Mouse (Mus musculus) heart, embryonic 14.5 days (tissue): Measurements from ENCODE around the gene Vkorc1. TPM values are rescaled to one million over a fixed set of nuclear protein-coding genes. Genes with fewer than 3 reads are reported as not detected.

Source experiments
- ATAC-seq: fragments of 200-750 bp; cut with Nextera tagmentation; 2 replicates; pipeline ENCODE4 v1.8.0; 2017; ENCODE audit warnings: low read depth, moderate TSS enrichment; ENCODE audit not compliant: insufficient number of reproducible peaks, insufficient read depth, low FRiP score
- H3K27ac ChIP-seq, 2 experiments: fragments of 200-500 bp in 1 of 2; fragments of 300-500 bp in 1 of 2; sonication (generic) in 1 of 2; replicated peaks in 1 of 2; 2 replicates each; pipeline ENCODE4 v1.5.1; 2012 to 2014; ENCODE audit warnings: low read depth in 2 of 2, low read length in 2 of 2, control low read depth in 1 of 2, mild to moderate bottlenecking in 1 of 2, mixed read lengths in 1 of 2; ENCODE audit not compliant: control insufficient read depth in 1 of 2, insufficient read depth in 1 of 2
- H3K27me3 ChIP-seq: fragments of 300-500 bp; sonication (generic); 2 replicates; pipeline ENCODE4 v1.6.1; 2014; ENCODE audit warnings: mild to moderate bottlenecking, low read length, control low read depth; ENCODE audit not compliant: control insufficient read depth, insufficient read depth
- H3K36me3 ChIP-seq: fragments of 300-500 bp; sonication (generic); 2 replicates; pipeline ENCODE4 v1.6.1; 2014; ENCODE audit warnings: mild to moderate bottlenecking, control low read depth, low read length, mixed read lengths; ENCODE audit not compliant: control insufficient read depth, insufficient read depth
- H3K4me1 ChIP-seq, 2 experiments: fragments of 200-500 bp in 1 of 2; fragments of 300-500 bp in 1 of 2; sonication (generic) in 1 of 2; 2 replicates each; pipeline ENCODE4 v1.6.1; 2012 to 2014; ENCODE audit warnings: low read length in 2 of 2, control low read depth in 1 of 2, mixed read lengths in 1 of 2; ENCODE audit not compliant: control insufficient read depth in 2 of 2, insufficient read depth in 2 of 2
- H3K4me2 ChIP-seq: fragments of 300-500 bp; sonication (generic); 2 replicates; pipeline ENCODE4 v1.6.1; 2014; ENCODE audit warnings: mild to moderate bottlenecking, low read length
- H3K4me3 ChIP-seq, 2 experiments: fragments of 200-500 bp in 1 of 2; fragments of 300-500 bp in 1 of 2; sonication (generic) in 1 of 2; 2 replicates each; pipeline ENCODE4 v1.5.1; 2012 to 2014; ENCODE audit warnings: low read length in 2 of 2, mild to moderate bottlenecking in 2 of 2, control low read depth in 1 of 2, low read depth in 1 of 2, moderate library complexity in 1 of 2; ENCODE audit not compliant: control insufficient read depth in 1 of 2, insufficient read depth in 1 of 2
- H3K9ac ChIP-seq: fragments of 300-500 bp; sonication (generic); 2 replicates; pipeline ENCODE4 v1.6.1; 2014; ENCODE audit warnings: mild to moderate bottlenecking, low read length
- H3K9me3 ChIP-seq: fragments of 300-500 bp; sonication (generic); 2 replicates; pipeline ENCODE4 v1.6.1; 2016; ENCODE audit warnings: low read length, control low read depth; ENCODE audit not compliant: control insufficient read depth
- WGBS: fragments of 180-500 bp; shearing (Covaris S2); extraction: QIAGEN DNeasy Blood & Tissue Kit; methylation state at CpG from one replicate; pipeline ENCODE4 v1.1.7; 2014; 5-methylcytosine and 5-hydroxymethylcytosine counted together
- polyA plus RNA-seq: library from polyadenylated mRNA; unstranded; fragments of >200 nt; fragmentation: Nextera tagmentation; extraction: Ambion mirVana; gene quantifications from 2 replicates; pipeline ENCODE4 v1.2.1, GENCODE M21; 2014

Vkorc1 gene
- polyA plus RNA-seq, 1 experiment from 2014 or later, result 142 TPM

GRCm38 (mm10) chr7:127932273-127933031, 37.0 kb upstream of the Vkorc1 start:
- no peak for ATAC-seq
- WGBS, result 31% methylated on average over 13 of the region's 13 CpGs
- peaks cover 19% of the 10 kb centered on the region for H3K27me3 ChIP-seq
- H3K27ac ChIP-seq, result no peak overlapping the region
- H3K9ac ChIP-seq, result no peak overlapping the region
- no peaks in the 10 kb centered on the region for H3K36me3 ChIP-seq
- H3K4me1 ChIP-seq, result peaks cover 20 to 26% of the 10 kb centered on the region in 2 experiments
- no peak overlapping the region for H3K4me3 ChIP-seq
- no peak overlapping the region for H3K4me2 ChIP-seq
- no peaks in the 10 kb centered on the region for H3K9me3 ChIP-seq

GRCm38 (mm10) chr7:127931351-127932135, 36.1 kb upstream of the Vkorc1 start:
- Histone ChIP-seq H3K9ac (0 out of 2 replicates have a peak overlapping the region, but pooled peaks have one; percentile 30), H3K4me1 (peaks cover 20 to 26% of the 10 kb centered on the region in 2 experiments), H3K9me3 (no peaks in the 10 kb centered on the region), H3K4me3 (no peak overlapping the region), H3K27me3 (peaks cover 19% of the 10 kb centered on the region), H3K36me3 (peaks cover 2% of the 10 kb centered on the region; the same call in 1 of the 2 replicates), H3K4me2 (peak overlapping the region; percentile 31; the same call in 1 of the 2 replicates), H3K27ac (no peak overlapping the region)
- 35% methylated on average over 13 of the region's 13 CpGs for WGBS
- ATAC-seq, result no peak

- Histone ChIP-seq H3K9ac (no peak overlapping the region), H3K4me1 (peaks cover 14 to 26% of the 10 kb centered on the region in 2 experiments), H3K9me3 (no peaks in the 10 kb centered on the region), H3K36me3 (peaks cover 11% of the 10 kb centered on the region), H3K4me3 (no peak overlapping the region), H3K27me3 (peaks cover 19% of the 10 kb centered on the region), H3K27ac (no peak overlapping the region), H3K4me2 (no peak overlapping the region)
- ATAC-seq, result no peak
- WGBS, result 87% methylated on average over 5 of the region's 5 CpGs
Observed at GRCm38 (mm10) chr7:127930636-127931035, 35.2 kb upstream of the Vkorc1 start.

- peaks cover 19% of the 10 kb centered on the region for H3K27me3 ChIP-seq
- 19% methylated on average over 6 of the region's 6 CpGs for WGBS
- no peak within 1 kb of the TSS for H3K27ac ChIP-seq
- peak within 1 kb of the TSS; percentile 62 for H3K4me2 ChIP-seq
- no peaks in the 10 kb centered on the region for H3K9me3 ChIP-seq
- peaks cover 14 to 25% of the 10 kb centered on the region in 2 experiments for H3K4me1 ChIP-seq
- peaks cover 18% of the 10 kb centered on the region for H3K36me3 ChIP-seq
- H3K9ac ChIP-seq, result peak within 1 kb of the TSS; percentile 66
- peak within 1 kb of the TSS; percentile 27 to 28 for H3K4me3 ChIP-seq
- ATAC-seq, result no peak
Observed at GRCm38 (mm10) chr7:127929923-127930322, 34.5 kb upstream of the Vkorc1 start, which contains the start of gene Prss8. Gene Prss8 (minus strand): TSS chr7:127930104.

GRCm38 (mm10) chr7:127928596-127928995, 33.2 kb upstream of the Vkorc1 start:
- Histone ChIP-seq H3K27ac (no peak overlapping the region), H3K4me2 (0 out of 2 replicates have a peak overlapping the region, but pooled peaks have one; percentile 62)

GRCm38 (mm10) chr7:127927726-127928125, 32.3 kb upstream of the Vkorc1 start:
- Histone ChIP-seq H3K9ac (no peak overlapping the region), H3K4me1 (peaks cover 13 to 21% of the 10 kb centered on the region in 2 experiments), H3K27me3 (peaks cover 19% of the 10 kb centered on the region), H3K4me3 (no peak overlapping the region), H3K36me3 (peaks cover 40% of the 10 kb centered on the region), H3K27ac (no peak overlapping the region), H3K9me3 (no peaks in the 10 kb centered on the region), H3K4me2 (no peak overlapping the region)
- WGBS, result 78% methylated on average over 10 of the region's 11 CpGs
- no peak for ATAC-seq

More at GRCm38 (mm10) chr7:127928596-127928995, 33.2 kb upstream of the Vkorc1 start:
- Histone ChIP-seq H3K27me3 (peaks cover 19% of the 10 kb centered on the region), H3K4me1 (peaks cover 14 to 21% of the 10 kb centered on the region in 2 experiments), H3K4me3 (no peak overlapping the region), H3K9ac (no peak overlapping the region), H3K9me3 (no peaks in the 10 kb centered on the region), H3K36me3 (peaks cover 31% of the 10 kb centered on the region)
- ATAC-seq, result no peak
- WGBS, result 45% methylated on average over 5 of the region's 5 CpGs

- ATAC-seq, result no peak
- Histone ChIP-seq H3K9ac (no peak overlapping the region), H3K4me2 (no peak overlapping the region), H3K9me3 (no peaks in the 10 kb centered on the region), H3K27me3 (peaks cover 19% of the 10 kb centered on the region), H3K4me3 (no peak overlapping the region), H3K27ac (no peak overlapping the region), H3K4me1 (peaks cover 12 to 20% of the 10 kb centered on the region in 2 experiments), H3K36me3 (peaks cover 47% of the 10 kb centered on the region)
- 82% methylated on average over 11 of the region's 11 CpGs for WGBS
Observed at GRCm38 (mm10) chr7:127926846-127927245, 31.4 kb upstream of the Vkorc1 start.
